Mouse (Mus musculus): ENCODE data around the gene Gpc5. TPM values are rescaled to one million over a fixed set of nuclear protein-coding genes. Genes with fewer than 3 reads are reported as not detected.

Gpc5 gene
- total RNA-seq, 2 experiments from 2014 or later, result 31.0 to 35.0 TPM

DNA sequence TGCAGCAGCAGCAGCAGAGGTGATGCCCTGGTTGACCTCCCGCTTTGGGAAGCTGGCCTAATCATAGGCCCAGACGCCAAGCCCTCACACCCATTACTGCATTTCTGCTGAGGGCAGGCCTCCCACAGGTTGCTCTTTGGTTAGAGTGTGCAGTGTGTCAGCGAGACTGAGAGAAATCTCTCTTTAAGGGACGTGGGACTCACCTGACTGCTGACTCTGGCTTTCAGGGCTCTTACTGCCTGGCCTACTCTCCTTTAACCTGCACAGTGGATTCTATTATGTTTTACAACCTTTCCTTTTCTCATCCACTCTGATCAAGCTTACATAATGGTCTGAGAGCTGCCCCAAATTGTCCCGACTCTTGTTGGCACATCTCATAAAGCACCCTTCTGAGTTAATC, 234.4 kb downstream of the Gpc5 start:
- intact Hi-C loops (cut with DNase I), result no loop called here
- DNase-seq (ENCODE audit: low spot score in 2 of 2), result no peak

DNA sequence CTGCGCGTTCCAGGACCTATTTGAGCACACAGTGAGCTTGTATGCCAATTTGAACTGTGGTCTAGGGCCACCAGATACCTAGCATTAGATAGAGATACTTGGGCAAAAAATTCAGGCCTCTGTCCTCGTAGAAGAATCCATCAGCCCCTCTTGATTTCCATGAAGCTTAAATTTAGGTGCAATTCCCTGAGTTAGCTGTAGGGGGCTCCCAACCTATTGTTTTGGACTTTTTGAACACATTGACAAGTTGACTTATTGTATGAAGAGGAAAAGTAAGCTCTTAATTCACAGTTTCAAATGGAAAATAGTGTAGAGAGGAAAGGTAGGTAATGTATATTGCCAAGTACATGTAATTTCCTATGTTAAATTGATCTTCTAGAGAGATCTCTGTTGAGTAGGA, 247.1 kb downstream of the Gpc5 start:
- intact Hi-C loops (cut with DNase I), result no loop called here
- DNase-seq (ENCODE audit: low spot score in 2 of 2), result no peak

DNA sequence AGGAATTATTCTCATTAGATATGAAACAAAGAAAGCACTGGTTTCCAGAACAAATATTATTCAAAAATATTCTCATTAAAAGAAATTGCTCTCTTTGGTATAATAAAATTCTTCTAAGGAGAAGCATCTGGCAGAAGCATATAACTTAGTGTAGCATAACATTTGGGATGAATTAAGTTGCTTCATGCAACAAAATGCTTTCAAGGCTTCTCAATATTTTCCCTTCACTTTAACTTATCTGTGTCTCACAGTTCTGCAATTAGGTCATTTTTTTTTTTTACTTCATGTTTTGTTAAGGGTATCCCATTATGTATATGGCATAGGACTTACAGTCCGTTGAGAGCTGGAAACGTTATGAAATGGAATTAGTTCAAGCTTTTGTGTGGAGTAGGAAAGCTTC, 250.6 kb downstream of the Gpc5 start:
- intact Hi-C loops (cut with DNase I), result no loop called here
- DNase-seq (ENCODE audit: low spot score in 2 of 2), result no peak

DNA sequence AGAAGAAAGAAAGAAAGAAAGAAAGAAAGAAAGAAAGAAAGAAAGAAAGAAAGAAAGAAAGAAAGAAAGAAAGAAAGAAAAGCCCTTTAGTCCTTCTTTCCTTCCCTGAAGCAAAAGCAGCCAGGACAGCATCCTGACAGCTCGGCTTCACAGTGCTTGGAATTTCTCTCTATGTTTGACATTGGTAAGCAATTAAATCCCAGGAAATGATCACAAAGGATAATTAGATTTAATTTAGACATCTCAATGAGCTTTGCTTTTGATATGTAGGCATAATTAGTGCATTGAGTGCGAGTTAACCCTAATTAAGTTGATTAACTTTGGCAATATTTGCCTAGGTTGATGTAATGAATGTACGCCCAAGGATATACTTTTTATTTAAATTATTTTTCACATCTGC, 257.4 kb downstream of the Gpc5 start:
- intact Hi-C loops (cut with DNase I), result no loop called here
- DNase-seq (ENCODE audit: low spot score in 2 of 2), result no peak

DNA sequence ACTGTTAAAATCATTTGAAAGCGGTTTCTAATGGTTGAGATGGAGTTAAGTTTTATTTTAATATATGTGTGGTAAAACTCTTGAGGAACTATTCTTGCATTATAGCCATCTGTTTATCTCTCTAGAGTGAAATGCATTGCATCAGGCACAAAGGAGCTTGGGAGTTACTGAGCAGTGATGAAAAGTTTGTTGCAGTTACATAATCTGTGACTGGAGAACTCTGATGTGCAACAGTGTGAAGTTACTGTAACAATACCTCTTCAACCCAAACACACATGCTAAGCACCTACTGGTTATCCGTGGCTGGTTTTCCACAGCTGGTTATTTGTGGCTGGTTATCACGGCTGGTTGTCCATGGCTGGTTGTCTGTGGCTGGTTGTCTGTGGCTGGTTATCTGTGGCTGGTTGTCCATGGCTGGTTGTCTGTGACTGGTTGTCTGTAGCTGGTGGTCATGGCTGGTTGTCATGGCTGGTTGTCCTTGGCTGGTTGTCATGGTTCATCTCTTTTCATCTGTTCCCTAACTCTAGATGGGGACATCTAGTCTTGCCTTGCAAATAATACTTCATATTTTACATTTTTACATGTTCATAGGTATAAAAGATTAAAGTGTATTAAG, 273.4 kb downstream of the Gpc5 start:
- DNase-seq (ENCODE audit: low spot score in 2 of 2), result peak in 1 of 2 experiments; percentile 19
- intact Hi-C loops (cut with DNase I), result no loop called here

DNA sequence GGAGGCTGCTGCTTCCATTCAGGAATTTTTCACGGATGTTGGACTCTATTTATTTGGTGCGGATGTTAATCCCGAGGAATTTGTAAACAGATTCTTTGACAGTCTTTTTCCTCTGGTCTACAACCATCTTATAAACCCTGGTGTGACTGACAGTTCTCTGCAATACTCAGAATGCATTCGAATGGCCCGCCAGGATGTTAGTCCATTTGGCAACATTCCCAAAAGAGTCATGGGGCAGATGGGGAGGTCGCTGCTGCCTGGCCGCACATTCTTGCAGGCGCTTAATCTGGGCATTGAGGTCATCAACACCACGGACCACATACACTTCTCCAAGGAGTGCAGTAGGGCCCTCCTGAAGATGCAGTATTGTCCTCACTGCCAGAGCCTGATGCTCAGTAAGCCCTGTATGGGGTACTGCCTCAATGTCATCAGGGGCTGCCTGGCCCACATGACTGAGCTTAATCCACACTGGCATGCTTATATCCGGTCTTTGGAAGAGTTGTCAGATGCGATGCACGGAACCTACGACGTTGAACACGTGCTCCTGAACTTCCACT, 277.7 kb downstream of the Gpc5 start:
- intact Hi-C loops (cut with DNase I), result no loop called here
- no peak for DNase-seq (ENCODE audit: low spot score in 2 of 2)

DNA sequence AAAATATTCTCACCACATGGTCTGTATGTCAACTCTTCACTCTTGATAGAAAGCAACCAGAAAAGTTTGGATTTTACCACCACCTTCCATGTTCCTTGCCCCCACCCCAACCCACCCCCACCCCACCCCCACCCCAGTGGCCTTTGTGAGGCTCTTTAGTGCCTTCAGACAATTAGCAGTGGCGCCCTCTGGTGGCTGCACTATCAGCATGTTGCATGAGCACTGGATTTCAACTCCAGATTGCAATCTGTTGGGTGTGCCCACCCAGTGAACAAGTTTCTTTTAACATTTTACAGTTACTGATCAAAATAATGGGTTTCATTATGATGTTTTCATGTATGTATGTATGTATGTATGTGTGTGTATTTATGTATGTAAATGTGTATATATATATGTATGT, 279.1 kb downstream of the Gpc5 start:
- intact Hi-C loops (cut with DNase I), result no loop called here
- DNase-seq (ENCODE audit: low spot score in 2 of 2), result no peak

DNA sequence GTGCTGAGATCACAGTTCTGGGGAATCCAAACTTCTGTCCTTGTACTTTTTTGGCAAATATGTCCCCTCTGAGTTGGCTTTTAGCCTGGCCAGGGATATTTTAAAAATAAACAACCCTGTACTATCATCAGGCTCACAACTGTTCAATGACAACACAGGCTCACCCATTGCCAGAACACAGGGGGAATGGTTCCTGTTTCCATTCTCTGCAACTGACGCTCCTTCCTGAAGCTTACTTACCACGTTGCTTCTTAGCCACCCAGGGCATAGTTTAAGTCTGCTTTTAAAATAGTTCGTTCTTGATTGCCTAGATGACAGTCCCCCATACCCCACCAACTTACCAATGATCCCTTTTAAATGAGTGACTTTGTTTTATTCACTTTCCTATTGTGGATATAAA, 299.8 kb downstream of the Gpc5 start:
- intact Hi-C loops (cut with DNase I), result no loop called here
- no peak for DNase-seq (ENCODE audit: low spot score in 2 of 2)

DNA sequence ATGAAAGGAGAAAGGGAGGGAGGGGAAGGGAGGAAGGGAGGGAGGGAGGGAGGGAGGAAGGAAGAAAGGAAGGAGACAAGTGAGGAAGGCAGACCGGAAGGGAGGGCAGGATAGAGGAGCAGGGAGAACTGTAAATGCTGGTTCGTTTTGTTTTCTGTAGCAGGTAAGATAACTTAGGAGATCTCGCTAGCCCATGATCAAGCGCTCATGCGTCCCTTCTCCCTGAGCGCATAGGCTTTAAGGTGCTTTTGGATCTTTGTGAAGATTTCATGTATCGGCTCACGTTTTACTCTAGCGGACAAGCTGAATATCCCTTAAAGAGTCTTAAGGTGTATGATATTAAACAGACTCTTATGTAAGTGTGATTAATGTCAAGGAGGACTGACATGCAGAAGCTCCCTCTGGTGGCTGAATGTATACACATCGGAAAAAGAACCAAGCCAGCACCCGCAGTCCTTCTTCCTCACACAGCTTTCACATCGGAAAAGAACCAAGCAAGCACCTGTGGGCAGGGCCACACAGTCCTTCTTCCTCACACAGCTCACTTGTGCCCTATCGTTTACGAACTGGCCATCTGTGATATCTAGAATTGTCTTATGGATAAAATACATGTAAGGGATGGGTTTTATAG, 301.0 kb downstream of the Gpc5 start:
- DNase-seq (ENCODE audit: low spot score in 2 of 2), result peak; percentile 67 to 75
- intact Hi-C loops (cut with DNase I), result loop anchor here (1.0 kb wide), 1 partner anchor 323 kb away; no protein-coding TSS in a partner anchor

DNA sequence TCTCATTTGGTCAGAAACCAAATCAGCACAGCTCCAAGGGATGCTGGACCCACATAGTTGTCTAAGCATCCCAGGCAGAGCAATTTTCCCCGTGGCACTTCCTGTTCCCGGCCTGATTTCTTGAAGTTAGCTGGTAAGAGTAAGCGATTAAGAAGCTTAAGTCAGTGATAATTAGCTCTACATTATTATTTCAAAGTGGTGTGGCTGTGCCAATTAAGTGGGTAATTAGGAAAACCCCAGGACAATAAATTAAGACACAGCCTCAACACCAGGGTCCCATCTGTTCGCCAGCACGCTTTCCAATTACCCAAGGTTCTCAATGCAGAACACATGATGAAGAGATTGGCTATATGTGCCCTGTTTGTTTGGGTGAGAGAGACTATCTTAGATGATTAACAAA, 314.6 kb downstream of the Gpc5 start:
- DNase-seq (ENCODE audit: low spot score in 2 of 2), result no peak
- intact Hi-C loops (cut with DNase I), result no loop called here

DNA sequence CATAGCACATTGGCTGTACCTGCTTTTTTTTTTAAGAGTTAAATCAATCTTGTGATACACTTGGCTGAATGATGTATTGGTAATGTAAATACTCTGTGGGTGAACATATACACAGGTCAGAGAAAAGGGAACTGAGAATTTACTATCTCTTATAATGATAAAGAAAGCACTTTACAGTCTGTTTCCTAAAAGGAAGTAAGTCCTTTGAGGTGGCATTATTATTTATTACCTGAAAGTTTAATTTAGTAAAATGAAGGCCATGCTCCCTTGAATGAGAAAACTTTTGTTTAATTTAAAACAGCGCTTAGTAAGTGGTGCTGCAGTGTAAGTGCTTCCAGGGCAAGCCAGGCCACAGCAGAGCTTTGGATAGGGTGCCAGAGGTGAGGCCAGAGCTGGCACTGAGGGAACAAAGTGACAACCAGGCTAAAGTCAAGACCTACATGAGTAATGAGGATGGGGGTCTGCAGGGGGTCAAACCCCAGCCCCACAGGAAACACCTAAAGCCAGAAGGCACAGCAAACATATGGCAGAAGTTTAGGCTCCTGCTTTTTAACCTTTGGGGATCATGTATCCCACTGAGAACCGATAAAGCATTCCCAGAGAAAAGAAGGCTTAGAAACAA, 315.4 kb downstream of the Gpc5 start:
- intact Hi-C loops (cut with DNase I), result no loop called here

DNA sequence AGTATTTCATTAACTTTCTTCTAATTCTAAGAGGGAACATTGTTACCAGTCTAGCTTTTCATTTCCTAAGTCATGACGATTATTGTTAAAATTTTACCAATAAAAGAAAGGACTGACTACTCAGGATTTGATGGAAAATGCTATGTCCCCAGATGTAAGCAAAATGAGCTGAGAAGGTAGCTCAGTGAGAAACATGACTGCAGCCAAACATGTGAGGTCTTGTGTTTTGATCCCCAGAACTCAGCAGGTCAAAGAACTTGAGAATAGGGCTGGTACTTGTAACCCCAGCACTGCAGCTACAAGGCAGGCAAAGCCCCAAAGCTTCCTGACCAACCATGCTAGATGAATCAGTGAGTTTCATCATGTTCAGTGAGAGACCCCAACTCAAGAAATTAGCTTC, 318.9 kb downstream of the Gpc5 start:
- intact Hi-C loops (cut with DNase I), result no loop called here
- no peak for DNase-seq (ENCODE audit: low spot score in 2 of 2)

More for the DNA sequence above, 315.4 kb downstream of the Gpc5 start:
- no peak for DNase-seq (ENCODE audit: low spot score in 2 of 2)

DNA sequence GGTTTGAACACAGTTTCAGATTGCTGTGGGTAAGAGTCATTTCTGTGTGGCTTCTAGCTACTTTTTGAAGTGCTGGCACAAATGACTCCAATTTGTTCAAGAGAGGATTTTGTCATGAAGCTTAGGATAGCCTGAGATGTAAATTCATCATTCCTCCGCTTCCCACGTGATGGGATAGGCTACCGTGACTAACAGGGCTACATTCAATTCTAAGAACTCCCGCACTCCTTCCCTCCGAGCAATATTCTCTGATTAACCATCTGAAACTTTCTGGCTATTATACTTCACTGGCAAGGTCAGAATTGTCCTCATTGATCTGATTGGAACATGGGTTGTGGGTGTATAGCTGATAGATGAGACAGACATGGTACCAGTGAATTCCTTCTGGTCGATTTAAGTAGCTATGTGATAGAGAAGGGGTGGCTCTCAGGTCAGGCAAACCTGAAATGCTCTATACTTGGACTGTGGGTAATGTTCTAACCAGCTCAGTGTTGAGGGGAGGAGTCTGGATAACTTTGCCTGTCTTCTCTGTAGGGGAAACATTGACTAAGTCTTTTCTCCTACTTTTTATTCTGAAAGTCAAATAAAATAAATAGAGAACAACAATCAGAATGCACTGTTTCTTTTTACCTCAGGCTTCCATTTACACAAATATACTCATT, 319.6 kb downstream of the Gpc5 start:
- intact Hi-C loops (cut with DNase I), result no loop called here
- no peak for DNase-seq (ENCODE audit: low spot score in 2 of 2)

DNA sequence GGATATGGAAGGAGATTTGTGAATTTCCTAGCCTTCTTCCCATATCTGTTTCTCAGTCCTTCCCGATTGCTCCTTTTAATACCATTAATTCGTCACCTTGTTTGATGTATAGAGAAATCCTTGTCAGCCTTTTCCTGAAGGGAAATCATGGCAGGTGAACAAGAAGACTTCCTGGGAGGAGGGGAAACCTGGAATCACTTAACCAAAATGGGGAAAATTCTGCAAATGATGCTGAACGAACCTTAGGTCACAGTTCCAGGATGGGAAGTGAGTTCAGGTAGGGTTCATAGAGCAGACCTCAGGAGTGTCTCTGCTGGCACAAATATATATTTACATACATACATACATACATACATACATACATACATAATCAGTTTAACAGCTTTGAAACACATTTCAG, 320.8 kb downstream of the Gpc5 start:
- DNase-seq (ENCODE audit: low spot score in 2 of 2), result no peak
- intact Hi-C loops (cut with DNase I), result no loop called here

DNA sequence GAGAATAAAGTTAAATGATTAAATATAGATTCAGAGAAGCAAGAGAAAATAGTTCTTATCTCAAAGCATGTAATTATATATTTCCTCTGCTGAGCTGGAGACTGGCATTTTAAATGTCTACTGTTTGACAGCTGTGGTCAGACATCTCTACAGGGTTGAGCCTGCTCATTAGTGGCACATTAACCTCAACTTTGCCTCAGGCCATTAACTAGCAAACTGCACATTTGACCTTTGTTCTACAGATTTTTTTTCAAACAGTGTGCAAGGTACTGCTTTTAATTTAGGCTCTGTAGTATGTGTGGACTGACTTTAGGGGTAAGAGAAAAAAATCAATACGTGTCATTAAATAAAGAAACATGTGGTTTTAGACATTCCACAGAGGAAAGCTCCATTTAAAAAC, 321.4 kb downstream of the Gpc5 start:
- intact Hi-C loops (cut with DNase I), result no loop called here
- DNase-seq (ENCODE audit: low spot score in 2 of 2), result no peak

DNA sequence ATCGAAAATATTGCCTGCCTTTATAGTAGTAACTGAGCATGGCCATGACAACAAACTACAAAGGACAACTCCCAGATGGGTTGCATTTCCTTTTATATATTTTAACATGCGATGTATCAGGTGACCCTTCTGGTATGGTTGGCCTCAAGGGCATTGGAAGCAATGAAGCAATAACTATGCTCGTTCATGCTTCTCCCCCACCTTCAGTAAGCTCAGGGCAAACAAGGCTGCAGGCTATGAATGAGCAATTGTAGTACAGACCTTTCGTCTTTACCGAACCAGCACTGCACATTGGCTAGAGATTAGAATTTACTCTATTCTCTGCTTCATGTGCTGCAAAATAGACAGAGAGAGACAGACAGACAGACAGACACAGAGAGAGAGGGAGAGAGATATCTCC, 322.5 kb downstream of the Gpc5 start:
- no peak for DNase-seq (ENCODE audit: low spot score in 2 of 2)
- intact Hi-C loops (cut with DNase I), result no loop called here

DNA sequence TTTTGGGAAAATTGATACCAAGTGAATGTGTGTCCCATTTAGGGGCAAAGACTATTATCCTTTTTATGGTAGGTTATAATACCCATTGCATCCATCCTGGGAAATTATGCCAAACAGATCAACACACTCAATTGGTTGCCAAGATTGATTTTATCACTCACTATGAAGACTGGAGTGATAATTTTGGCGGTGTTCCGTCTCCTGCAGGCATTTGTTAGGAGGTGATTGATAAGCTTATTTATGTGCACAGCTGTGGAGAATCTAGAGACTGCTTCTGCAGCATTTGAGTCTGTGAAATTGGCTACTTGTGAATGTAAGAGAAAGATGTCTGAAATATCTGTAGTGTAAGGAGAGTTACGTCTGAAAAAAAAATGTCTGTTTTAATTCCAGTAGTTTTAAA, 340.0 kb downstream of the Gpc5 start:
- intact Hi-C loops (cut with DNase I), result no loop called here
- no peak for DNase-seq (ENCODE audit: low spot score in 2 of 2)

DNA sequence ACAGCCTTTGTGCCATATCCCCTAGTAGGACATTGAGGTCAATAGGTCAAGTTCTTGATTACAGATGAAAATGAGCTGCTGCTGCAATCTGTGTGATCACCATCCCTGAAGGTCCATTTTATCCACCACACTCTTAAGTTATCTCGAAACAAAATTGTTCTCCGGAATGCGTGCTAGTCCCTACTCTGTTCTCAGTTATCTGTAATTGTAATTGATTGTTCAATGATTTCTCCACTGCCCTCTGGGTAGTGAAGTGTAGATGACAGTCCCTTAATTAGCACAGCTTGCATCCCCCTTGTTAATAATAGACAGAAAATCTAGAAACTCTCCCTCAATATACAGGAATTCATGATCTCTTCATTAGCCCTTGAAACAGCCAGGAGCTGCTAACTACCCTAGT, 340.4 kb downstream of the Gpc5 start:
- DNase-seq (ENCODE audit: low spot score in 2 of 2), result no peak
- intact Hi-C loops (cut with DNase I), result no loop called here

DNA sequence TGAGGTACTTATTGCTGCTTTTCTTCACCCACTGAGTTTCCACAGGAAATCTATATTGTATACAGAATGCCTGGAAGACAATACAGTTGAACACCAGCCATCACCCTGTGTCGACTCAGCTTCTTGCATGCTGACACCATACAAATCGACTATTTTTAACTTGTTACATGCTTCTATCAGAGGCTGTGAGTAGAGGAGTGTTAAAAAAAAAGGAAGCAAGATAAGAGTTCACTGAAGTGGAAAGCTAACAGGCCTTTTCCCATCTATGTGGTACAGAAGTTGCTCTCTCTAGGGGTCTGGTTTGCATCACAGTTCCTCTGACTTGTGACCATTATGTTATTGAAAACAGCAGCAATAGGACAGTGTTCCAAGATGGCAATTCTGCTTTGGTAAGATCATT, 344.6 kb downstream of the Gpc5 start:
- intact Hi-C loops (cut with DNase I), result no loop called here
- no peak for DNase-seq (ENCODE audit: low spot score in 2 of 2)

Data from left cerebral cortex, postnatal 25 days (tissue).